Mouse (Mus musculus): ENCODE data around the gene Akap7. TPM values are rescaled to one million over a fixed set of nuclear protein-coding genes. Genes with fewer than 3 reads are reported as not detected.

Akap7 gene
- polyA plus RNA-seq, 1 experiment from 2014 or later, result 23.6 TPM

GRCm38 (mm10) chr10:25141781-25142180, 165.9 kb downstream of the Akap7 start:
- Histone ChIP-seq H3K9ac (replicated peaks; ENCODE audit: low read depth, low read length) (no peak overlapping the region), H3K27ac (ENCODE audit: low read length) (no peak overlapping the region), H3K36me3 (ENCODE audit: control insufficient read depth, insufficient read depth, low read length) (no peaks in the 10 kb centered on the region), H3K27me3 (ENCODE audit: control insufficient read depth, insufficient read depth, low read length) (no peaks in the 10 kb centered on the region), H3K9me3 (ENCODE audit: control insufficient read depth, low read depth, low read length) (no peaks in the 10 kb centered on the region), H3K4me1 (ENCODE audit: control insufficient read depth, insufficient read depth, low read length) (no peaks in the 10 kb centered on the region), H3K4me2 (replicated peaks; ENCODE audit: low read depth, low read length) (no peak overlapping the region), H3K4me3 (ENCODE audit: low read depth, low read length) (no peak overlapping the region)
- 91% methylated on average over 1 of the region's 1 CpGs for WGBS
- ATAC-seq (ENCODE audit: insufficient number of reproducible peaks, insufficient read depth, low FRiP score, low read depth), result no peak

DNA sequence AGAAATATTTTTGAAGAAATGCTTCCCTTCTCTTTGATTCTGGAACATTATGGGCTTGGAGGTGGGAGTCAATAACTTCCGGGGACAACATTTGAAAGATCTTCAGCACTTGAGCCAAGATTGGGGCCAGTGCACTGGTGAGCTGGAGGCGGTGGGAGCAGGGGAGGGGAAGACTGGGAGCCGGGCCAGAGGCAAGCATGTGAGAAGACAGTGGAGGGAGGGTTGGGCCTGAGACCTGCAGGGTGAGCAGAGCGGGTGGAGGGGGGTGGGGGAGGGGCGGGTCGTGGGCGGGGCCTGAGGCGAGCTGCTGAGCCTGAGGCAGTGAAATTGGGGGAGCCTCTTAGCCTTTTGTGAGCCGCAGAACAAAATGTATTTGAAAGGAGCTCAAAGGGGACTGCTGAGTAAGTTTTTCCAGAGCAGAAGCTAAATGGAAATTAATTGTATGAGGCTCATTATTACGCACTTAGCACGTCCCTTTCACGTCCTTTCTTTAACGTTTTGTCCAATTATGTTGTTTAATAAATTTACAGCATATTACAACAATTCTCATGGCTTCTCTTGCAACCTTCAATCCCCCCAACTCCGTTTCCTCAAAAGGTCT, 167.4 kb downstream of the Akap7 start:
- 22% methylated on average over 14 of the region's 14 CpGs for WGBS
- no peak overlapping the region for H3K27ac ChIP-seq (ENCODE audit: low read length)

GRCm38 (mm10) chr10:25133581-25133980, 174.1 kb downstream of the Akap7 start:
- no peak overlapping the region for H3K9ac ChIP-seq (replicated peaks; ENCODE audit: low read depth, low read length)
- H3K4me2 ChIP-seq (replicated peaks; ENCODE audit: low read depth, low read length), result no peak overlapping the region
- no peaks in the 10 kb centered on the region for H3K4me1 ChIP-seq (ENCODE audit: control insufficient read depth, insufficient read depth, low read length)
- no peak overlapping the region for H3K4me3 ChIP-seq (ENCODE audit: low read depth, low read length)
- H3K9me3 ChIP-seq (ENCODE audit: control insufficient read depth, low read depth, low read length), result no peaks in the 10 kb centered on the region
- no peak overlapping the region for H3K27ac ChIP-seq (ENCODE audit: low read length)
- no peak for ATAC-seq (ENCODE audit: insufficient number of reproducible peaks, insufficient read depth, low FRiP score, low read depth)
- no peaks in the 10 kb centered on the region for H3K27me3 ChIP-seq (ENCODE audit: control insufficient read depth, insufficient read depth, low read length)
- WGBS, result 86% methylated on average over 1 of the region's 1 CpGs
- no peaks in the 10 kb centered on the region for H3K36me3 ChIP-seq (ENCODE audit: control insufficient read depth, insufficient read depth, low read length)

More for the DNA sequence above, 167.4 kb downstream of the Akap7 start:
- Histone ChIP-seq H3K9me3 (ENCODE audit: control insufficient read depth, low read depth, low read length) (no peaks in the 10 kb centered on the region), H3K9ac (replicated peaks; ENCODE audit: low read depth, low read length) (no peak overlapping the region), H3K27me3 (ENCODE audit: control insufficient read depth, insufficient read depth, low read length) (no peaks in the 10 kb centered on the region), H3K4me3 (ENCODE audit: low read depth, low read length) (no peak overlapping the region), H3K4me2 (replicated peaks; ENCODE audit: low read depth, low read length) (0 out of 2 replicates have a peak overlapping the region, but pooled peaks have one; percentile 10), H3K36me3 (ENCODE audit: control insufficient read depth, insufficient read depth, low read length) (no peaks in the 10 kb centered on the region), H3K4me1 (ENCODE audit: control insufficient read depth, insufficient read depth, low read length) (no peaks in the 10 kb centered on the region)
- peak; percentile 91 for ATAC-seq (ENCODE audit: insufficient number of reproducible peaks, insufficient read depth, low FRiP score, low read depth)

- H3K27ac ChIP-seq (ENCODE audit: low read length), result no peak overlapping the region
- H3K4me2 ChIP-seq (replicated peaks; ENCODE audit: low read depth, low read length), result no peak overlapping the region
- no peaks in the 10 kb centered on the region for H3K27me3 ChIP-seq (ENCODE audit: control insufficient read depth, insufficient read depth, low read length)
- H3K9me3 ChIP-seq (ENCODE audit: control insufficient read depth, low read depth, low read length), result no peaks in the 10 kb centered on the region
- ATAC-seq (ENCODE audit: insufficient number of reproducible peaks, insufficient read depth, low FRiP score, low read depth), result no peak
- peaks cover 6% of the 10 kb centered on the region; the same call in 1 of the 2 replicates for H3K4me1 ChIP-seq (ENCODE audit: control insufficient read depth, insufficient read depth, low read length)
- H3K36me3 ChIP-seq (ENCODE audit: control insufficient read depth, insufficient read depth, low read length), result no peaks in the 10 kb centered on the region
- H3K4me3 ChIP-seq (ENCODE audit: low read depth, low read length), result no peak overlapping the region
- 73% methylated on average over 5 of the region's 5 CpGs for WGBS
- H3K9ac ChIP-seq (replicated peaks; ENCODE audit: low read depth, low read length), result no peak overlapping the region
These were observed 179.2 kb downstream of the Akap7 start for GRCm38 (mm10) chr10:25128455-25128863.

- 61% methylated on average over 2 of the region's 2 CpGs for WGBS
- H3K9me3 ChIP-seq (ENCODE audit: control insufficient read depth, low read depth, low read length), result no peaks in the 10 kb centered on the region
- H3K9ac ChIP-seq (replicated peaks; ENCODE audit: low read depth, low read length), result no peak overlapping the region
- H3K4me3 ChIP-seq (ENCODE audit: low read depth, low read length), result no peak overlapping the region
- H3K36me3 ChIP-seq (ENCODE audit: control insufficient read depth, insufficient read depth, low read length), result no peaks in the 10 kb centered on the region
- no peaks in the 10 kb centered on the region for H3K27me3 ChIP-seq (ENCODE audit: control insufficient read depth, insufficient read depth, low read length)
- no peak overlapping the region; the same call in 1 of the 2 replicates for H3K27ac ChIP-seq (ENCODE audit: low read length)
- H3K4me2 ChIP-seq (replicated peaks; ENCODE audit: low read depth, low read length), result no peak overlapping the region
- peaks cover 6% of the 10 kb centered on the region; the same call in 1 of the 2 replicates for H3K4me1 ChIP-seq (ENCODE audit: control insufficient read depth, insufficient read depth, low read length)
- ATAC-seq (ENCODE audit: insufficient number of reproducible peaks, insufficient read depth, low FRiP score, low read depth), result no peak
These were observed 181.6 kb downstream of the Akap7 start for GRCm38 (mm10) chr10:25126035-25126434.

GRCm38 (mm10) chr10:25120871-25121554, 186.7 kb downstream of the Akap7 start:
- no peaks in the 10 kb centered on the region for H3K36me3 ChIP-seq (ENCODE audit: control insufficient read depth, insufficient read depth, low read length)
- H3K4me1 ChIP-seq (ENCODE audit: control insufficient read depth, insufficient read depth, low read length), result no peaks in the 10 kb centered on the region
- no peak overlapping the region for H3K27ac ChIP-seq (ENCODE audit: low read length)
- 84% methylated on average over 5 of the region's 5 CpGs for WGBS
- H3K4me2 ChIP-seq (replicated peaks; ENCODE audit: low read depth, low read length), result no peak overlapping the region
- no peak overlapping the region for H3K4me3 ChIP-seq (ENCODE audit: low read depth, low read length)
- ATAC-seq (ENCODE audit: insufficient number of reproducible peaks, insufficient read depth, low FRiP score, low read depth), result no peak
- no peaks in the 10 kb centered on the region for H3K27me3 ChIP-seq (ENCODE audit: control insufficient read depth, insufficient read depth, low read length)
- H3K9ac ChIP-seq (replicated peaks; ENCODE audit: low read depth, low read length), result no peak overlapping the region
- H3K9me3 ChIP-seq (ENCODE audit: control insufficient read depth, low read depth, low read length), result no peaks in the 10 kb centered on the region

Other genes starting within 250 kb of the Akap7 start
- 65.3 and 70.8 TPM in 2 replicates for gene Epb41l2, start 51.9 kb upstream of the Akap7 start, polyA plus RNA-seq (2014; fragmentation: Nextera tagmentation; extraction: Ambion mirVana)
- gene Smlr1, start 228.4 kb upstream of the Akap7 start, polyA plus RNA-seq (2014; fragmentation: Nextera tagmentation; extraction: Ambion mirVana), result not detected in 2 replicates

Measured in stomach, embryonic 14.5 days (tissue).